Mouse (Mus musculus): ENCODE data around the gene Krtap1-3. TPM values are rescaled to one million over a fixed set of nuclear protein-coding genes. Genes with fewer than 3 reads are reported as not detected.
A peak's percentile ranks its signal among the peaks of the same experiment; 100 is the strongest.
"Not testable (repeated sequence)": the region's sequence is repeated elsewhere in the genome, so short reads cannot be mapped to it uniquely, and the experiment has no call there.

Gene Krtap1-3
- total RNA-seq (2021), result not detected
- long read RNA-seq, experiment 1, result 0 reads
- long read RNA-seq, experiment 2, result 0 reads

DNA sequence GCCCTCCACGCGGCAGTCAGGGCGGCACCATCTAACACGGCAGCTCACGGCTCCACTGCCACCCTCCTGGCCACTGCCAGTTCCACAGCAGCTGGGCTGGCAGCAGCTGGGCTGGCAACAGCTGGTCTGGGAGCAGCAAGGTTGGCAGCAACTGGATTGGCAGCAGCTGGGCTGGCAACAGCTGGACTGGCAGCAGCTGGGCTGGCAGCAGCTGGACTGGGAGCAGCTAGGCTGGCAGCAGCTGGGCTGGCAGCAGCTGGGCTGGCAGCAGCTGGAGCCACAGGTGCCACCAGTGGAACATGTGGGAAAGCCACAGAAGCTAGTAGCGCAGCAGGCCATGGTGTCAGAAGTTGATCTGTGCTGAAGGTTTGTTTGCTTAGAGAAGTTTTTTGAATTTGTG lies at the start of gene Krtap1-3:
Gene Krtap1-3 (minus strand): TSS at position 359 of the 400 bp plus-strand sequence.
- DNase-seq, result no peak

DNA sequence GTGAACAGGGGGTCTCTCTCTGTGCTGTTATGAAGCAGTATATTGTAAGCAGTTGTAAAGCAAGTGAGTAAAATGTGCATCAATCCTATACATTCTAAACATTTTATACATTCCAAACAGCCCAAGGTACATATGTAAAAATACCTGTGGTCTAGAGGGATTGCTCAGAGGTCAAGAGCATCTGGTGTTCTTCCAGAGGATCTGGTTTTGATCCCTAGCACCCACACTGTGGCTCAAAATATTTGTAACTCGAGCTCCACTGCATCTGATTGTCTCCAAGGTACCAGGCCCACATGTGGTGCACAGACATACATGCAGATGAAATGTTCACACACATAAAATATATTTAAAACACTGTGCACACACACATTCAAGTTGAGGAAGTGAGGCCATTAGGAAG lies 49.8 kb upstream of the Krtap1-3 start:
- no peak for DNase-seq

DNA sequence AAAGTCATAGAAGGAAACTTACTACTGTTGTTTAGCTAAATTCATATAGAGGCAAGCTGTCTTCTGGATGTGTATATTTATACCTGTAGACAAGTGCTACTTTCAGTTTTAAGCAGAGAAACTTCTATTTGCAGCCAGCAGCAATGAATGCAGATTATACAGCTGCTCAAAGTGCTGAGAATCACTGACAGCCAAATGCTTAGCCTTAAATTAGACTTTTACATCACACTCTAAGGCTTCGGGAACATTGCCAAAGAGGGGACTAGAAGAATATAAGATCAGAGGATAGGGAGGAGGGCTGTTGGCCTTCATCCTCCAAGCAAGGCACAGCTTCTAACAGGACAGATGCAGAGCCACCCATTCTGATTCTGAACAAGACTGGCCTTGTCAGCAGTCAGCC lies 45.9 kb upstream of the Krtap1-3 start:
- no peak for DNase-seq

GRCm38 (mm10) chr11:99634653-99635134 lies 43.6 kb upstream of the Krtap1-3 start, which contains the start of gene Krtap4-2:
Gene Krtap4-2 (minus strand): TSS chr11:99635084.
- DNase-seq, result no peak

DNA sequence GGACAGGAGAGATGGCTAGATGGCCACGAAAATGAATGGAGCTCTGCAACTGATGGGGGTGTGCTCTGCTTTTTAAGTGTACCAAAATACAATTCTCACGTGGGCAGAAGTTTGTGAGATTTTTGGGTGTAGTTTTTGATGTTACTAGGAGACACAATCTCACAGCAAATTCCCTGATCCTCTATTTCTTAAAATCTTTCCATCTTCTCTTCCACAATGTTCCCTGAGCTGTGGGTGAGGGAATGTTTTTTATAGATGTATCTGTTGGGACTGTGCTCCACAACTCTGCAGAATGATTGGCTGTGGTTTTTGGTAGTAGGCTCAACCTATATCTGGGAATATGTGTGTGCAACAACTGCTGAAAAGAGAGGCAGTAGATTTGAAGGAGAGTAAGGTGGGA lies 42.2 kb upstream of the Krtap1-3 start:
- no peak for DNase-seq

GRCm38 (mm10) chr11:99630890-99631289 lies 39.8 kb upstream of the Krtap1-3 start:
- DNase-seq, result no peak

GRCm38 (mm10) chr11:99628138-99628537 lies 37.0 kb upstream of the Krtap1-3 start, which contains the start of gene Krtap4-1:
Gene Krtap4-1 (minus strand): TSS chr11:99628238.
- no peak for DNase-seq

GRCm38 (mm10) chr11:99620335-99620734 lies 29.2 kb upstream of the Krtap1-3 start, which contains the start of gene Gm11562:
Gene Gm11562 (minus strand): TSS chr11:99620435.
- no peak for DNase-seq

- DNase-seq, result no peak
These were observed 23.7 kb upstream of the Krtap1-3 start, which contains the start of gene Krtap2-4 for GRCm38 (mm10) chr11:99614796-99615363. Gene Krtap2-4 (minus strand): TSS chr11:99614846.

DNA sequence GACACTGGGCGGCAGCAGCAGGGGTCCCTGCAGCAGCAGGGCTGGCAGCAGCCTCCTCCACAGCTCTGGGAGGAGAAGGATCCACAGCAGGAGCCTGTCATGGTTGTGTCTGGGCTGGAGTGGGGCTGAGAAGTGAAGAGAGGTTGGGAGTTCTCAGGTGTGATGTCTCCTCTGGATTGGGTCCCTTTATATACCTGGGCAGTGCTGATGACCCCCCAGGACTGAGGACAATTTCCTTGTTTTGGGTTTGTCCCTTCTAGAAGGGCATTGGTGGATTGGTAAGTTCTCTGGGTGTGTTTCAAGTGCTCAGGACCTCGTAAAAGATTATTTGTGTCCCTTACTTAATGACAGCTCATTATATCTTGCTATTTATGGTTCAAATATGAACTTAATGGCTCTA lies 18.9 kb upstream of the Krtap1-3 start, which contains the start of gene Gm11937:
Gene Gm11937 (minus strand): TSS at position 101 of the 400 bp plus-strand sequence.
- not testable (repeated sequence) for DNase-seq

DNA sequence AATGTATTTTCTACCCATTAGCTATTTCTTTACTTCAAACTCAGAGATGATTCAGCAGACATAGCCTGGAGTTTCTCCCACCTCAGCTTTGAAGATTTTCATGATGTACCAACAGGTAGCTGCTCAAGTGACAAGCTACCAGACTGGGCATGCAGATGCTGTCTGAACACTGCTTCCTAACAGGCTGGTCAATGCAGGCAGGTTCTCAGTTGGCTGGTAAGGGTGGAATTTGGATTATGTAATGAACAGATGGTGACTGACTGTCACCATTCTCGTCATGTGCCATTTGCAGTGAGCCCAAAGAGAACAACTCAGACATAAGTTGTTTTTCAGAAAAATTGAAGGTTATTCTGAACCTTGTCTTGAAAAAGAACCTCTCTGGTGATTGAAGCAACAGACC lies 18.0 kb upstream of the Krtap1-3 start:
- no peak for DNase-seq

- DNase-seq, result not testable (repeated sequence)
These were observed 12.1 kb upstream of the Krtap1-3 start, which contains the start of gene Gm11938 for GRCm38 (mm10) chr11:99603208-99603607. Gene Gm11938 (minus strand): TSS chr11:99603308.

- DNase-seq, result not testable (repeated sequence)
These were observed 6.6 kb upstream of the Krtap1-3 start, which contains the start of gene Krtap9-3 for GRCm38 (mm10) chr11:99597742-99598141. Gene Krtap9-3 (minus strand): TSS chr11:99598105.

DNA sequence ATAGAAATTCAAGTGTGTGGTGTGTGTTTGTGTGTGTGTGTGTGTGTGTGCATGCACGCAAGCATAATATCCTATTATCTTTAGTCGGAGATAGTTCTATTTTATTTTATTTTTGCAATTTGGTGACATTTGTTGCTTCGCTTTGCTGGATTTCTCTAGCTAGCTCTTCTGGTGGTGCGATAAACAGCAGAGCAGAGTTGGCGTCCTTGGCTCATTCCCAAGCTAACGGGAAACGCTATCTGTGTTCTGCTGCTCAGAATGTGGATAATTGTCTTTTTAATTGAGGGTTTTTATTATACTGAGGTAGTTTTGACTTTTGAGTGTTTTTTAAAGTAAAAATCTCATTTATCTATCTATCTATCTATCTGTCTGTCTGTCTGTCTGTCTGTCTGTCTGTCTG lies 6.0 kb downstream of the Krtap1-3 start:
- DNase-seq, result no peak

GRCm38 (mm10) chr11:99583245-99583704 lies 7.9 kb downstream of the Krtap1-3 start, which contains the start of gene Krtap1-4:
Gene Krtap1-4 (minus strand): TSS chr11:99583654.
- DNase-seq, result no peak

- no peak for DNase-seq
These were observed 9.6 kb downstream of the Krtap1-3 start for GRCm38 (mm10) chr11:99581564-99581963.

- DNase-seq, result no peak
These were observed 10.1 kb downstream of the Krtap1-3 start for GRCm38 (mm10) chr11:99581051-99581450.

- DNase-seq, result no peak
These were observed 10.5 kb downstream of the Krtap1-3 start, which contains the start of gene Krtap1-5 for GRCm38 (mm10) chr11:99580636-99581035. Gene Krtap1-5 (minus strand): TSS chr11:99581016.

DNA sequence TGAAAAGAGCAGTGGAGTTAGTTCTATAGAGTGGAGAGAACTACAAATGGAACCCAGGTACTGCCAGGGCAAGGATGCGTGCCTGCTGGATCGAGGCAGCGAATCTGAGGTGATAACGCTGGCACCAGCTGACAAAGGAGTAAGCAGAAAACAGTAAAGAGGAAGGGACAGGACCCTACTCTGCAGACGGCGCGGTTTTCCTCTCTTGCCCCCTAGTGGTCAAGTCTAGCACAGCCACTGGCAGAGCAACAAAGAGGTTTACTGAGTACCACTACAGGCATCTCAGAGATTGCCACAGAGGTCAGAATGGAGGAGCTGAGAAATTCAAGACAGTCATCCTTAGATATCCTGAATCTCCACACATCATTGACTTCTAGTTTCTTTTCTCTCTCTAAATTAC lies 17.0 kb downstream of the Krtap1-3 start:
- DNase-seq, result peak; percentile 85

DNA sequence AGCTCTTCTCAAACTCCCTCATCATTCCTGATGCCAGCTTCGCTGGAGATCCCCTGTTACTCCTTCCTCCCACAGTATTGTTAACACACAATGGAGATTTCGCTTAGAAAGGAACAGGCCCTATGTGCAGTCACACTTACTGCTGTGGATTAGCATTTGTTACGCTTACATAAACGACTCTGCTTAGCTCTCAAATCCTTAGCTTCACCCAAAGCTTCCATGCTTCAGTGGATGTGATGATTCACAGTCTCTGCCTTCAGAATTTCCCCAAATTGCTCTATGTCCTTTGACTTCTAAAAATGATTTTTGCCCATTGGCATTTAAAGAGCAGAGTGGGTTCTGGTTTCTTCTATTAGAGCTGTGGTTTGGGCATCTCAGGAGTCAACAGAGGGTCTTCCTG lies 18.0 kb downstream of the Krtap1-3 start:
- no peak for DNase-seq

DNA sequence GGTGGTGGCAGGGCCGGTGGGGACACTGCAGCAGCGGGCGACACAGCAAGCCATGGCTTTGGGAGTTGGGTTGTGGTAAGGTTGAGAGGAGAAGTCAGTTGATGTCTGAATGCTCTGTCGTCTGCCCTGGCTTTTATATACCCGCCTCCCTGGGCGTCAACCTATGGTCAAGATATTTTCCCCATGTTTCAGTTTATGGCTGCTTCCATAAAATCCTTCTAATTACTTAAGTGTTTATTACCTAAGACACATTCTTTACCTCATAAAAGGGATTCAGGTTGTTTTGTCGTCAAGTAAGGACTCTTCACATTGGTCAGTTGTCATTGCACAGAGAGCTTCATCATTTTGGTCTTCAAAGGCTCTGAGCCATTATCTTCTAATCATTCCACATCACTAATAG lies 24.6 kb downstream of the Krtap1-3 start, which contains the start of gene Krtap3-1:
Gene Krtap3-1 (minus strand): TSS at position 101 of the 400 bp plus-strand sequence.
- DNase-seq, result no peak

DNA sequence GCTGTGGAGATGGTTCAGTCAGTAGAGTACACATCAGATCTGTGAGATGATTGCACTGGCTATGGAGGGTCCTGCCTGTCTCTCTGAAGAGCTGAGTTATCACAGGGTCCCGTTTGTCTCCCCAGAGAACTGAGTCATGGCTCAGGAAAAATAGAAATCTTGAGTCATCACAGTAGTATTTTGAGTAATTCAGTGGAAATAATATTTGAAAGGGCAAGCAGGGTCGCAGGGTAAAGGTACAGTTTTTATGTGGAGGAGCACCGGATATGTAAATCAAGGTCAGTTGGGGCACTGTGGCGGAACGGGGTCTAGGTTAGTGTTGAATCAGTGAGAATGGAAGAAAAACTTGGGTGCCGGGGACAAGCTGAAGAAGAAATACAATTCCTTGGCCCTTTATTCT lies 28.6 kb downstream of the Krtap1-3 start:
- DNase-seq, result no peak

DNA sequence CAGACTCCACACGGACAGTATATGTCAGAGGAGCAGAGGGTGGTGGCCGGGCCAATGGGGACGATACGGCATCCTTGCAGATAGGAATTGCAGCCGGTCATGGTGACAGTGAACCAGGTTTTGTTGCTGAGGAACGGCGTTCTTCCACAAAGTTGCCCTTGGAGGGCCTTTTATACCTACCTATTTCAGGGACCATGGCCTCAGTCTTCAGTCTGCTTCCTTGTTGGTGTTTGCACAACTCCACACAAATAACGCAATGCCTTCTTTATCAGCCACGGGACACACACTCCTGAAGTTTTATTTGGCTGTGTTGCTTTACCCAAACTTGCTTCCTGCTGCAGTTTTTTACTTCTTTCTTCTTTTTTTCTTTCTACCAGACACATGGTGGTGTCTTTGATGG lies 31.8 kb downstream of the Krtap1-3 start, which contains the start of gene Gm11939:
Gene Gm11939 (minus strand): TSS at position 101 of the 400 bp plus-strand sequence.
- DNase-seq, result no peak
